Mouse (Mus musculus) MEL (cell line): Measurements from ENCODE around the gene Uhrf1bp1l. TPM values are rescaled to one million over a fixed set of nuclear protein-coding genes. Genes with fewer than 3 reads are reported as not detected.

Source experiments
- DNase-seq: peaks from one replicate; pipeline ENCODE4 v3.0.0; 2011; ENCODE audit warnings: low read depth, low spot score
- H3K27ac ChIP-seq: 2 replicates; pipeline ENCODE4 v1.5.1; 2012; ENCODE audit warnings: low read depth, mild to moderate bottlenecking, control low read depth, low read length, moderate library complexity; ENCODE audit not compliant: control insufficient read depth
- H3K27me3 ChIP-seq, 2 experiments: fragments of 150-350 bp in 1 of 2; sonication (generic) in 1 of 2; 2 replicates each; pipeline ENCODE4 v1.6.1; 2012; ENCODE audit warnings: low read length in 2 of 2, mild to moderate bottlenecking in 2 of 2, improper control_type of control experiment in 1 of 2, moderate library complexity in 1 of 2; ENCODE audit not compliant: insufficient read depth in 2 of 2, control insufficient read depth in 1 of 2
- H3K36me3 ChIP-seq, 2 experiments: 2 replicates each; pipeline ENCODE4 v1.6.1; 2012 to 2014; ENCODE audit warnings: low read length in 2 of 2, improper control_type of control experiment in 1 of 2, inconsistent platforms in 1 of 2, mild to moderate bottlenecking in 1 of 2; ENCODE audit not compliant: insufficient read depth in 2 of 2, control insufficient read depth in 1 of 2
- H3K4me1 ChIP-seq, 2 experiments: fragments of 150-350 bp in 1 of 2; sonication (generic) in 1 of 2; 2 replicates each; pipeline ENCODE4 v1.6.1; 2012; ENCODE audit warnings: low read length in 2 of 2, improper control_type of control experiment in 1 of 2, mild to moderate bottlenecking in 1 of 2; ENCODE audit not compliant: insufficient read depth in 2 of 2, control insufficient read depth in 1 of 2
- H3K4me3 ChIP-seq, 2 experiments: fragments of 150-350 bp in 1 of 2; sonication (generic) in 1 of 2; 2 replicates each; pipeline ENCODE4 v1.5.1; 2012; ENCODE audit warnings: low read depth in 2 of 2, low read length in 2 of 2, mild to moderate bottlenecking in 2 of 2, moderate library complexity in 2 of 2, control low read depth in 1 of 2, improper control_type of control experiment in 1 of 2; ENCODE audit not compliant: control insufficient read depth in 1 of 2, insufficient read depth in 1 of 2
- H3K79me2 ChIP-seq: 2 replicates; pipeline ENCODE4 v1.6.1; 2012; ENCODE audit warnings: mild to moderate bottlenecking, low read length, moderate library complexity; ENCODE audit not compliant: control insufficient read depth, poor library complexity, insufficient read depth
- H3K9ac ChIP-seq: 2 replicates; pipeline ENCODE4 v1.6.1; 2012; ENCODE audit warnings: low read depth, mild to moderate bottlenecking, control low read depth, low read length, moderate library complexity; ENCODE audit not compliant: control insufficient read depth, poor library complexity, severe bottlenecking
- H3K9me3 ChIP-seq: fragments of 150-350 bp; sonication (generic); replicated peaks from 2 replicates; pipeline ENCODE4 v1.6.1; 2012; ENCODE audit warnings: mild to moderate bottlenecking, low read length, improper control_type of control experiment, moderate library complexity; ENCODE audit not compliant: insufficient read depth
- CHD1 ChIP-seq: IDR thresholded peaks from 2 replicates; pipeline ENCODE4 v1.6.1; 2012; ENCODE audit warnings: low read depth, mild to moderate bottlenecking, inconsistent platforms, low read length, improper control_type of control experiment
- CHD2 ChIP-seq: IDR thresholded peaks from 2 replicates; pipeline ENCODE4 v1.6.1; 2011; ENCODE audit warnings: low read length, improper control_type of control experiment
- CTCF ChIP-seq, 3 experiments: IDR thresholded peaks in 2 of 3; conservative IDR thresholded peaks in 1 of 3; 2 replicates each; pipeline ENCODE4 v1.5.1; 2011 to 2012; ENCODE audit warnings: low read length in 3 of 3, low read depth in 2 of 3, mild to moderate bottlenecking in 2 of 3, improper control_type of control experiment in 1 of 3, inconsistent platforms in 1 of 3, mixed read lengths in 1 of 3, moderate library complexity in 1 of 3; ENCODE audit not compliant: control insufficient read depth in 1 of 3, insufficient read depth in 1 of 3, poor library complexity in 1 of 3, severe bottlenecking in 1 of 3
- E2F4 ChIP-seq: IDR thresholded peaks from 2 replicates; pipeline ENCODE4 v1.6.1; 2011; ENCODE audit warnings: low read depth, low read length, improper control_type of control experiment, borderline replicate concordance
- ELF1 ChIP-seq: IDR thresholded peaks from 2 replicates; pipeline ENCODE4 v1.6.1; 2014; ENCODE audit warnings: low read depth, mild to moderate bottlenecking, inconsistent platforms, low read length, improper control_type of control experiment, moderate library complexity
- ETS1 ChIP-seq: IDR thresholded peaks from 2 replicates; pipeline ENCODE4 v1.6.1; 2012; ENCODE audit warnings: low read depth, mild to moderate bottlenecking, inconsistent platforms, low read length, improper control_type of control experiment, moderate library complexity
- GABPA ChIP-seq: IDR thresholded peaks from 2 replicates; pipeline ENCODE4 v1.6.1; 2012; ENCODE audit warnings: low read depth, mild to moderate bottlenecking, inconsistent platforms, low read length, improper control_type of control experiment, moderate library complexity
- GATA1 ChIP-seq: IDR thresholded peaks from 2 replicates; pipeline ENCODE4 v1.6.1; 2011; ENCODE audit warnings: low read depth, low read length, improper control_type of control experiment
- HCFC1 ChIP-seq: IDR thresholded peaks from 2 replicates; pipeline ENCODE4 v1.6.1; 2012; ENCODE audit warnings: low read depth, mild to moderate bottlenecking, inconsistent platforms, low read length, improper control_type of control experiment, moderate library complexity
- MAX ChIP-seq: IDR thresholded peaks from 2 replicates; pipeline ENCODE4 v1.6.1; 2011; ENCODE audit warnings: low read length, improper control_type of control experiment
- MYB ChIP-seq: IDR thresholded peaks from 2 replicates; pipeline ENCODE4 v1.6.1; 2011; ENCODE audit warnings: mild to moderate bottlenecking, low read depth, low read length, improper control_type of control experiment
- MYC ChIP-seq: IDR thresholded peaks from 2 replicates; pipeline ENCODE4 v1.6.1; 2011; ENCODE audit warnings: low read depth, mild to moderate bottlenecking, low read length, improper control_type of control experiment, moderate library complexity
- NELFE ChIP-seq: IDR thresholded peaks from 2 replicates; pipeline ENCODE4 v1.6.1; 2011; ENCODE audit warnings: low read depth, low read length, improper control_type of control experiment
- NRF1 ChIP-seq: IDR thresholded peaks from 2 replicates; pipeline ENCODE4 v1.6.1; 2014; ENCODE audit warnings: low read depth, mild to moderate bottlenecking, inconsistent platforms, low read length, improper control_type of control experiment, moderate library complexity; ENCODE audit not compliant: poor library complexity, insufficient read depth, severe bottlenecking
- POLR2A ChIP-seq, 2 experiments: IDR thresholded peaks; 2 replicates each; pipeline ENCODE4 v1.6.1; 2011 to 2012; ENCODE audit warnings: low read length in 2 of 2, mild to moderate bottlenecking in 2 of 2, control low read depth in 1 of 2, improper control_type of control experiment in 1 of 2, low read depth in 1 of 2, moderate library complexity in 1 of 2; ENCODE audit not compliant: control insufficient read depth in 1 of 2, insufficient read depth in 1 of 2, poor library complexity in 1 of 2
- POLR2AphosphoS2 ChIP-seq: IDR thresholded peaks from 2 replicates; pipeline ENCODE4 v1.6.1; 2011; ENCODE audit warnings: low read length, improper control_type of control experiment
- RCOR1 ChIP-seq: IDR thresholded peaks from 2 replicates; pipeline ENCODE4 v1.6.1; 2012; ENCODE audit warnings: low read depth, mild to moderate bottlenecking, inconsistent platforms, low read length, improper control_type of control experiment
- SMC3 ChIP-seq: IDR thresholded peaks from 2 replicates; pipeline ENCODE4 v1.6.1; 2011; ENCODE audit warnings: low read depth, low read length, improper control_type of control experiment
- TCF12 ChIP-seq: IDR thresholded peaks from 2 replicates; pipeline ENCODE4 v1.6.1; 2014; ENCODE audit warnings: low read depth, mild to moderate bottlenecking, inconsistent platforms, low read length, improper control_type of control experiment, moderate library complexity
- USF2 ChIP-seq, 2 experiments: IDR thresholded peaks; 2 replicates each; pipeline ENCODE4 v1.6.1; 2011 to 2012; ENCODE audit warnings: improper control_type of control experiment in 2 of 2, low read length in 2 of 2, borderline replicate concordance in 1 of 2, inconsistent platforms in 1 of 2, low read depth in 1 of 2, mild to moderate bottlenecking in 1 of 2; ENCODE audit not compliant: insufficient read depth in 1 of 2
- ZC3H11A ChIP-seq: IDR thresholded peaks from 2 replicates; pipeline ENCODE4 v1.6.1; 2012; ENCODE audit warnings: low read depth, mild to moderate bottlenecking, inconsistent platforms, low read length, improper control_type of control experiment
- ZKSCAN1 ChIP-seq: IDR thresholded peaks from 2 replicates; pipeline ENCODE4 v1.6.1; 2012; ENCODE audit warnings: low read depth, mild to moderate bottlenecking, inconsistent platforms, low read length, improper control_type of control experiment, moderate library complexity
- polyA plus RNA-seq, 2 experiments: library from polyadenylated mRNA; stranded (reverse) in 1 of 2; unstranded in 1 of 2; fragments of >175 nt in 1 of 2; fragments of >200 nt in 1 of 2; gene quantifications; 2 replicates each; pipeline versions ENCODE4 v1.2.1 to v1.2.4; 2012; ENCODE audit warnings: low replicate concordance in 2 of 2, low read depth in 1 of 2; ENCODE audit not compliant: insufficient read length in 2 of 2, insufficient read depth in 1 of 2, missing spikeins in 1 of 2
- total RNA-seq: library from RNA; depleted of rRNA; stranded (reverse); fragments of 300-350 nt; gene quantifications from 2 replicates; pipeline ENCODE4 v1.2.3, GENCODE M21; 2012

Uhrf1bp1l gene
- total and polyA plus RNA-seq, 3 experiments, result 23.7 to 44.8 (median 26.0) TPM

- TF ChIP-seq NRF1, result no peak
- TF ChIP-seq HCFC1, result 0 out of 2 replicates have a peak, but pooled peaks have one; percentile 40
- TF ChIP-seq MYB, result no peak
- TF ChIP-seq POLR2A (IDR thresholded peaks at IDR 0.05; ENCODE audit: control insufficient read depth in 1 of 2, insufficient read depth in 1 of 2, low read depth in 1 of 2, low read length in 2 of 2, poor library complexity in 1 of 2), result no peak
- no peak for TF ChIP-seq CHD2
- peak; percentile 83 for TF ChIP-seq GATA1
- no peak for TF ChIP-seq CTCF (IDR thresholded peaks at IDR 0.05 in 2 of 3, conservative IDR thresholded peaks at IDR 0.05 in 1 of 3; ENCODE audit: control insufficient read depth in 1 of 3, insufficient read depth in 1 of 3, low read depth in 2 of 3, low read length in 3 of 3, poor library complexity in 1 of 3, severe bottlenecking in 1 of 3)
- peak; percentile 78 for TF ChIP-seq TCF12
- TF ChIP-seq MYC, result peak; percentile 13; the same call in 1 of the 2 replicates
- TF ChIP-seq POLR2AphosphoS2, result no peak
- TF ChIP-seq ETS1, result peak; percentile 99
- TF ChIP-seq RCOR1, result no peak
- no peak for TF ChIP-seq ELF1
- TF ChIP-seq ZC3H11A, result no peak
- no peak for TF ChIP-seq SMC3
- no peak for TF ChIP-seq E2F4
- TF ChIP-seq ZKSCAN1, result no peak
- TF ChIP-seq, all 39 proteins: peak for 11
These were observed 19.8 kb downstream of the Uhrf1bp1l start (continued) for GRCm38 (mm10) chr10:89764457-89765121.

- Histone ChIP-seq H3K27me3 (no peaks in the 10 kb centered on the region), H3K27ac (peak overlapping the region; percentile 55), H3K79me2 (peaks cover 8% of the 10 kb centered on the region; the same call in 1 of the 2 replicates), H3K36me3 (peaks cover 0 to 9% of the 10 kb centered on the region in 2 experiments; a peak in 2 of 4 replicates), H3K4me3 (peak overlapping the region; percentile 20 to 36), H3K9ac (peak overlapping the region; percentile 62), H3K9me3 (no peaks in the 10 kb centered on the region), H3K4me1 (peaks cover 11 to 16% of the 10 kb centered on the region in 2 experiments)
- DNase-seq, result peak; percentile 66
- TF ChIP-seq NELFE (0 out of 2 replicates have a peak, but pooled peaks have one; percentile 8), MAX (peak; percentile 18; the same call in 1 of the 2 replicates), USF2 (IDR thresholded peaks at IDR 0.05; ENCODE audit: borderline replicate concordance in 1 of 2, insufficient read depth in 1 of 2, low read depth in 1 of 2, low read length in 2 of 2) (no peak), CHD1 (no peak), ETS1 (peak; percentile 34; the same call in 1 of the 2 replicates), POLR2AphosphoS2 (no peak), ZKSCAN1 (no peak), POLR2A (IDR thresholded peaks at IDR 0.05; ENCODE audit: control insufficient read depth in 1 of 2, insufficient read depth in 1 of 2, low read depth in 1 of 2, low read length in 2 of 2, poor library complexity in 1 of 2) (no peak), GABPA (no peak)
These were observed 21.3 kb downstream of the Uhrf1bp1l start for GRCm38 (mm10) chr10:89765790-89766714.
